Mouse (Mus musculus) olfactory bulb, adult 2 months (tissue): ENCODE data around the gene Bicra.

Experiments
- CTCF ChIP-seq: fragments of 200-500 bp; IDR thresholded peaks from 2 replicates; pipeline ENCODE4 v1.5.1; 2012; ENCODE audit warnings: low read depth, mild to moderate bottlenecking, low read length, moderate library complexity; ENCODE audit not compliant: insufficient read depth
- POLR2A ChIP-seq: fragments of 200-500 bp; IDR thresholded peaks from 2 replicates; pipeline ENCODE4 v1.6.1; 2012; ENCODE audit warnings: mild to moderate bottlenecking, low read depth, low read length, moderate library complexity; ENCODE audit not compliant: insufficient read depth

DNA sequence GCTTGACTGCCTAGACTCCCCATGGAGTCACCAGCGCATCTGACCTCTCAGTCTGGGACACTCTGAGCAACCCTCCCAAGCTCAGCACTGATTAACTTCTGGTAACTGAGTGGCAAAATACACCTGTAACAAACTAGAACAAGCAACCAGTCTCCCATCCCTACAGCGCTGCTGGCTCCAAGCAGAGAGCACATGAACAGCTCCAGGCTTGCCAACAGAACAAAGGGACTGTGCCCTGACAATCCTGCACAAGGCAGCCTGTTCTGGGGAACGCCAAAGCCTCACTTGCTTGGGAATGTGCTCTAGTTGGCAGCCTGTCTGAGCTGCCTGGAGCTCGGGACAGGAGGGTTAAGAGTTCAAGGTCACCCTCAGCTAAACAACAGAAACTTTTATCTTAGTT is 66.2 kb downstream of the Bicra start:
- TF ChIP-seq POLR2A (no peak), CTCF (no peak)
